Mouse (Mus musculus): Measurements from ENCODE around the gene Sh3pxd2a. TPM values are rescaled to one million over a fixed set of nuclear protein-coding genes. Genes with fewer than 3 reads are reported as not detected.

Gene Sh3pxd2a
- total and polyA plus RNA-seq, 3 experiments = 3.9 to 11.3 TPM; not detected in 1

GRCm38 (mm10) chr19:47403391-47404379 lies 60.5 kb downstream of the Sh3pxd2a start:
- no peak for DNase-seq (ENCODE audit: low read depth, low spot score)
- Histone ChIP-seq H3K9me3 (replicated peaks; ENCODE audit: insufficient read depth, low read length) (no peaks in the 10 kb centered on the region), H3K4me3 (ENCODE audit: control insufficient read depth in 1 of 2, insufficient read depth in 1 of 2, low read depth in 2 of 2, low read length in 2 of 2) (no peak overlapping the region), H3K36me3 (ENCODE audit: control insufficient read depth in 1 of 2, insufficient read depth in 2 of 2, low read length in 2 of 2) (no peaks in the 10 kb centered on the region), H3K27me3 (ENCODE audit: control insufficient read depth in 1 of 2, insufficient read depth in 2 of 2, low read length in 2 of 2) (no peaks in the 10 kb centered on the region), H3K27ac (ENCODE audit: control insufficient read depth, low read depth, low read length) (no peak overlapping the region), H3K4me1 (ENCODE audit: control insufficient read depth in 1 of 2, insufficient read depth in 2 of 2, low read length in 2 of 2) (no peaks in the 10 kb centered on the region), H3K9ac (ENCODE audit: control insufficient read depth, low read depth, low read length, poor library complexity, severe bottlenecking) (no peak overlapping the region), H3K79me2 (ENCODE audit: control insufficient read depth, insufficient read depth, low read length, poor library complexity) (no peaks in the 10 kb centered on the region)
- TF ChIP-seq ZC3H11A (IDR thresholded peaks at IDR 0.05; ENCODE audit: low read depth, low read length) (no peak), NRF1 (IDR thresholded peaks at IDR 0.05; ENCODE audit: insufficient read depth, low read depth, low read length, poor library complexity, severe bottlenecking) (no peak), MXI1 (IDR thresholded peaks at IDR 0.05; ENCODE audit: low read depth, low read length) (no peak), USF2 (IDR thresholded peaks at IDR 0.05; ENCODE audit: borderline replicate concordance in 1 of 2, insufficient read depth in 1 of 2, low read depth in 1 of 2, low read length in 2 of 2) (no peak), POLR2AphosphoS2 (IDR thresholded peaks at IDR 0.05; ENCODE audit: low read length) (no peak), MAX (IDR thresholded peaks at IDR 0.05; ENCODE audit: low read length) (no peak), MAZ (IDR thresholded peaks at IDR 0.05; ENCODE audit: low read depth, low read length) (no peak), POLR2A (IDR thresholded peaks at IDR 0.05; ENCODE audit: control insufficient read depth in 1 of 2, insufficient read depth in 1 of 2, low read depth in 1 of 2, low read length in 2 of 2, poor library complexity in 1 of 2) (no peak), MYC (IDR thresholded peaks at IDR 0.05; ENCODE audit: low read depth, low read length) (no peak), E2F4 (IDR thresholded peaks at IDR 0.05; ENCODE audit: borderline replicate concordance, low read depth, low read length) (no peak), ETS1 (IDR thresholded peaks at IDR 0.05; ENCODE audit: low read depth, low read length) (no peak)

GRCm38 (mm10) chr19:47402976-47403375 lies 61.2 kb downstream of the Sh3pxd2a start:
- Histone ChIP-seq H3K9ac (ENCODE audit: control insufficient read depth, low read depth, low read length, poor library complexity, severe bottlenecking) (no peak overlapping the region), H3K27ac (ENCODE audit: control insufficient read depth, low read depth, low read length) (no peak overlapping the region), H3K4me3 (ENCODE audit: control insufficient read depth in 1 of 2, insufficient read depth in 1 of 2, low read depth in 2 of 2, low read length in 2 of 2) (no peak overlapping the region), H3K9me3 (replicated peaks; ENCODE audit: insufficient read depth, low read length) (no peaks in the 10 kb centered on the region), H3K4me1 (ENCODE audit: control insufficient read depth in 1 of 2, insufficient read depth in 2 of 2, low read length in 2 of 2) (no peaks in the 10 kb centered on the region), H3K36me3 (ENCODE audit: control insufficient read depth in 1 of 2, insufficient read depth in 2 of 2, low read length in 2 of 2) (no peaks in the 10 kb centered on the region), H3K79me2 (ENCODE audit: control insufficient read depth, insufficient read depth, low read length, poor library complexity) (no peaks in the 10 kb centered on the region), H3K27me3 (ENCODE audit: control insufficient read depth in 1 of 2, insufficient read depth in 2 of 2, low read length in 2 of 2) (no peaks in the 10 kb centered on the region)
- DNase-seq (ENCODE audit: low read depth, low spot score) = no peak
- no peak for TF ChIP-seq POLR2AphosphoS5 (IDR thresholded peaks at IDR 0.05; ENCODE audit: borderline replicate concordance, low read depth, low read length)
- no peak for TF ChIP-seq CTCF (IDR thresholded peaks at IDR 0.05 in 2 of 3, conservative IDR thresholded peaks at IDR 0.05 in 1 of 3; ENCODE audit: control insufficient read depth in 1 of 3, insufficient read depth in 1 of 3, low read depth in 2 of 3, low read length in 3 of 3, poor library complexity in 1 of 3, severe bottlenecking in 1 of 3)
- TF ChIP-seq ZNF384 (IDR thresholded peaks at IDR 0.05; ENCODE audit: low read depth, low read length) = no peak
- no peak for TF ChIP-seq RCOR1 (IDR thresholded peaks at IDR 0.05; ENCODE audit: low read depth, low read length)
